Mouse (Mus musculus) thymus, postnatal 0 days (tissue): ENCODE data around the gene Dhdds. TPM values are rescaled to one million over a fixed set of nuclear protein-coding genes. Genes with fewer than 3 reads are reported as not detected.

Experiments used
- DNase-seq: peaks from one replicate; pipeline ENCODE4 v3.0.0-alpha.2; 2015; ENCODE audit warnings: low spot score
- polyA plus RNA-seq: library from polyadenylated mRNA; unstranded; fragments of >200 nt; fragmentation: Nextera tagmentation; extraction: Ambion mirVana; gene quantifications from 2 replicates; pipeline ENCODE4 v1.2.1, GENCODE M21; 2015

The Dhdds gene
- 26.2 and 29.8 TPM in 2 replicates for polyA plus RNA-seq

DNA sequence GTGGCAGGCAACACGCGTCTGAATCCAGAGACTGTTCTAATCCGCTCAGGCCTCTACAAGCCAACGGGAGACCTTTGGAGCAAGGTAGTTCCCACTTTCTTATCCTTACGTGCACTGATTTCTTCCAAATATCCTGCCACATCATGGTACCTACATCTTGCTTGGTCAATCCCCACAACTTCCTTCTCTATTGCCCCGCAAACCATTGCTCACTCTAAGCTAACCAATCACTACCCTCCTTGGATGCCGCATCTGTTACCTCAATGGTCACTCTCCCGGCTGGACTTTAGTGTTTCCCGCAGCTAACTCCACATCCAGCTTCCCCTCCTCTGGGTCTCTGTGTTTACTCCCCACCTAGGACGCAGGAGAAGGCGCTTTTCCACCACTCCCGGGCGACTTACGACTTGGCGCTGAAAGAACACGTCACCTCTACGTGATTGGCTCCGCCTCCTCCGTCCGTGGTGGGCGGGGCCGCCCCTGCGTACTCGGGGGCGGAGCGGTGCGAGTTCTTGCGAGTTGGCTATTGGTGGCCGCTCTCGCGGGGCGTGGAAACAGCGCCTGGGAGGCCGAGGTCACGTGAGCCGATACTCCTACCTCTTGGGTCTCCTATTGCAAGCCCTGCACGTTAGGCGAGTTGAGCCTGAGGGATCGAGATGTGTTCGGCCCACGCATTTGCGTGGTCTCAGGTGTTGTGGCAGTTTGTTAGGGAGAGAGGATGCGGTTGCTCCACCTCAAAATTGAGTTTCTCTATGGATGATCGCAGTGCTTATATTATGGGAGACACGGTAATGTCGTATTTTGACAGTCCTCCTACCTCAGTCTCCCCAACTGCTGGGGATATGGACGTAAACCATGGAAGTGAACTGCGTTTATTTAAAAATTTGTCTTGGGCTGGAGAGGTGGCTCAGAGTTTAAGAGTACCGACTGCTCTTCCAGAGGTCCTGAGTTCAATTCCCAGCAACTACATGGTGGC is at the start of gene Dhdds:
TSS of gene Dhdds (minus strand) at position 453 of the 973 bp plus-strand sequence.
- DNase-seq, result peak; percentile 98

DNA sequence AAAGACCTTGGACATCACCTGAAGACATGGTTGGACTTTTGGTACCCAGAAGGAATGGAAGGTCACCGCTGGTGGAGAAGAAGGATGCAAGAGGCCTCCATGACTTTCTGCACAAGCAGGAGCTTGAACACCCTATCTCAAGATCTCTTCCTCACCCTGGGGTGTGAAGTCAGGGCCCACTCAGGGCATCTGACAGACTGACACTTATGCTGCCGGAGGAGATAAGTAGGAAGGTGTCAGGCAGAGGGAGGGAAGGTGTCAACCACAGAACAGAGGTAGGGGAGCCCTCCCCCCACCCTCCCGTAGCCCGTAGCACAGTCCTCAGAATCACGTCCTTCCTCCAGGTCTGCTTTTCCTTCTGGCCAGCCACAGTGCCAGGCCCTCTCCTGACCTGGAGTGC is 46.9 kb upstream of the Dhdds start:
- DNase-seq, result no peak

DNA sequence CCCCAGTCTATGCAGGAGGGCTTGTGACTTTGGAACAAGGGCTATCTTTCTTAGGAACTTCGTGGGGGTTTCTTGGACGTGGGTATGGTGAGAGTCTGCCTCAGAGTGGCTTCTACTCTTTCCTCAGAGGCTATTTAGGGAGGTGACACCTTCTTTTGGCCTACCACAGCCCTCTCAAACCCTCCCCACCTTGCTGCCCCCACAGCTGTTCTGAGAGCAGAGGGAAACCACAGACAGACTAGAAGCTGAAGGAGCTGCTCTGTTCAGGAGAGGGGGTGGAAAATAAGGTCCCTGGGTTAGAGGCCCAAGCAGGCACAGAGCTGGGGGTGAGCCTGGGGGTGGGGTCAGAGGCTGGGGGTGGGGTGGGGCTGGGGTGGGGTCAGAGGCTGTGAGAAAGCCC is 42.3 kb upstream of the Dhdds start:
- DNase-seq, result peak; percentile 48

DNA sequence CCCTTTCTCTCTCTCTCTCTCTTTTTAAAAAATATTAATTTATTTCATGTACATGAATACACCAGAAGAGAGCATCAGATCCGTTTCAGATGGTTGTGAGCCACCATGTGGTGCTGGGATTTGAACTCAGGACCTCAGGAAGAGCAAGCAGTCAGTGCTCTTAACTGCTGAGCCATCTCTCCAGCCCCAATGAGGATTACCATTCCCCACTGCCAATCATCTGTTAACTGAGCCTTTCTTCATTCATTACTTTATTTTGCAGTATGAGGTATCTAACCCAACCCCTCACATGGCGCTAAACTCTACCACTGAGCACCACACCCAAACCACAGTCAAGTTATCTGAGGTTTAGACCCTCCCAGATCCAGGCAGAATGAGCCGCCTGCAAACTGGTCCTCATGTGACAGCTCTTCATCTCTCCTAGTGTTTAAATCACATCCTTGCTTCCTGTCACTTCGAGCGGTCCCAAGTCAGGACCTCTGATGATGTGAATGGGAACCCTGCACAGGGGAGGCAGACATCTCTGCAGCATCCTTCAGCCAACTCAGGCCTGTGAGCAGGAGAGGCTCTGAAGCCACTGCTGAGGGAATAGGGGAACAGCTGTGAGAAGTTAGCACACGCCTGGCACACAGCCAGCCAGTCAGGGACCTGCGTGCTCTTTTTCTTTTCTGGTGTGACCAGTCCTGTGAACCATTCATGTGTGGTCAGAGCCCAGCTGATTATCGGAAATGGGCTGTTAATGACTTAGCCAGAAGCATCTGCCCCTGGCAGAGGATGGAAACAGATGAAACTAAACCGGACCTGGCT is 40.8 kb upstream of the Dhdds start:
- peak; percentile 12 for DNase-seq

DNA sequence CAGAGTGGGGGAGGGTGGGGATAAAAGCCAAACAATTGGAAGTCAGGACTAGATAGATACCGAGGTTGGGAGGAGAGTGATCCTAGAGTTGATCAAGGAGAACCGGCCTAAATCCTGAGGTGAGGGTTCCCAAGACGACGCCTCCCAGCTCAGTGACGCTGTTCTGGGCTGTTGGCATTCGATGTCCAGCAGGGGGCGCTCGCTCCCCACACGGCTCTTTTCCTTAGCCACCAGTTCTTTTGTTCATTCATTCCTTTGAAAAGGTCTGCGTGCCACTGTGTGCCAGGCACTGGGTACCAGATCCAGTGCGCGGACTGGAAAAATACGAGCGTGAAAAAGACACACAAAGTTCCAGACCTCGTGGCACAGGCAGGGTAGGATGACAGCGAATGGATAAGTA is 35.2 kb upstream of the Dhdds start:
- peak; percentile 82 for DNase-seq

DNA sequence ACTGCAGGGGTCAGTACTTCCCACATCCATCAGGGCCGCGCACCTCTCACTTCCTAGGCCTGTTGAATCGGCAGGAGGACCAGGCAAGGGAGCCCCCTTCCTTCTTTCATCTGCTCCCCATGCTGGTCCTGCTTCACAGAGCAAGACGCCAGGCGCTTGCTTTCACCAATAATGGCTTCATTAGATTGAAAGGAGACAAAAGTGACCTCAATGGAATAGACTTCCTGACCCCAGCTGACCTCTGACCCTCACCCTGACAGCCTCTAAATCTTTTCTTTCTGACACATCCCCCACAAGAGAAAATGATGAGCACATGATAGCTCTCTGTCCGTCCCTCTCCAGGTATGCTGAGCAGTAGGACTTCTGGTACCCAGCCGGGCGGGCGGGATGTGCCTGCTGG is 25.1 kb upstream of the Dhdds start:
- no peak for DNase-seq

DNA sequence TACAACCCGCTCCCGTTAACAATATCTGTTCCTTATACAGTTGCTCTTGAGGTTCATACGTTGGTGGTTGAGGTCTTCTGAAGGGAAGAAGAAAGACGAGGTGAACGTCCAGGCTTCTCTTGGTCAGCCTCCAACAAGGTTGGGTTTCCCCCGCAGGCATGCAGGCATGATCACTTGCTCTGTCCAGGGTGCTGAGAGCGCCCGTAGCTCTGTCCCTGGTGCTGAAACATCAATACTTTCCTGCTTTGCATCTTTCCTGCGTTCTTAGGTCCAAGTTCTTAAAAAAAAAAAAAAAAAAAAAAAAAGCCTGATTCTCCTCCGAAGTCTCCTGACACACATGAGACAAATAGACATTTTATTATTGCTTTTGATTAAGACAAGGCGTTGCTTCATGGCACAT is 19.9 kb upstream of the Dhdds start:
- peak; percentile 69 for DNase-seq

DNA sequence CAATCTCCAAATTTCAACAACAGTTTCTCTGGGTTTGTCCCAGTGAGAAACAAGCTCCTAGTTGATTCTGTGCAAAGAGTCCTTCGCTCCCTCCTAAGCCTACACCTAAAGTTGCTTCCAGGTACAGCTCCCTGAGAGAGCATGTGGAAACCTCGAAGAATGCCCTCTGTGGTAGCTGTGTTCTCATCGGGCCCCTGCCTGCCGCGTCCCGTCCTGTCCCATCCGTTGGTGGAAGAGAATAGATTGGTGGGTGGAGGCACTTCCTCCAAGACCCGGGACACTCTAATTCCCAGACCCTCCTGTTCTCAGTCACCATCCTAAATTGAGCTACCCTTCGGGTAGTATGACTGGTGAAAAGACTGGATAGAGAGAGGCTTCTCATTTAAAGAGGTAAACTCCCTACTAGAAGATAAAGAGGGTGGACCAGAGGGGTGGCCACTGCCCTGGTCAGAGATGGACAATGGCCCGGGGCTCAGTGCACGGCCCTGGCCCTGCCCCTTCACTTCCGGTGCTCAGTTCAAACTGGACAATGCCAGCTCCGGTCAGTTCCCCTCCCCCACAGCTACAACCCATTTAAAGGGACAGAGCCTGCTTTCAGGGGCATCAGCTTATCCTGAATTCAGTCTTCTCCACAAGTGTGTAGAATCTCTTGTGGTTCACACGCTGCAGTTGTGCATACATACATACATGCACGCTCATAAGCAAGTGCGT is 19.1 kb upstream of the Dhdds start:
- no peak for DNase-seq

DNA sequence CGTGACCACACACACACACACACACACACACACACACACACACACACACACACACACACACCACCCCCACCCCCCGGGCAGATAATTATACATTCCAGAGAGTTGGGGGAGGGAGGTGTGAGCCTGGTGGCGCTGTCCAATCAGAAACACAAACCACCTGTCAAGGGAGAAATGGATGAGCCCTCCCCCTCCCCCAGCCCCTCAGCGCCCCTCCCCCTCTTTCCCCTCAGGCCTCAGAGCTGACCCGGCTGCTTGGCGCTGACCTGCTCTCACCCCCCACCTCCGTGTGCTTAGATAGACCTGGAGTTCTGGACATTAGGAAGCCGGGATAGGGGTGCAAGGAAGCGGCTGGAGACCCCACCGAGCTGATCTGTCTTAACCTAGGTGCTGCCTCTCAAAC is 18.5 kb upstream of the Dhdds start:
- no peak for DNase-seq

DNA sequence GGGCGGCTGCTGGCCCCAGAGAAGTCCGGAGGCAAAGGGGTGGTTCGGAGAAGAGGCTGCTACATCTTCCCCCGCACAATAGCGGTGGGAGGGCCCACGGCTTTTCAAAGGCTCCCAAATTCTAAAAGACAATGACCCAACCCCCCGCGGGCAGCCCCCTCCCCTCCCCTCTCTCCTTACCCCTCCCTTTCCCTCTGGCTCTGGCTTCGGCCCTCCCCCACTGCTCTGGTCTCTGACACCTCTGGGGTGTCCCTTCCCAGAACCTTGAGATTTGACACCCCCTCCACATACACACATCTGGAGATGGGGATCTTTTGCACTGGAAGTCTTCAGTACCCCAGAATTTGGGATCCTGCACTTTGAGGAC is 18.0 kb upstream of the Dhdds start, which contains the start of gene Lin28a:
TSS of gene Lin28a (minus strand) at position 63 of the 367 bp plus-strand sequence.
- no peak for DNase-seq

DNA sequence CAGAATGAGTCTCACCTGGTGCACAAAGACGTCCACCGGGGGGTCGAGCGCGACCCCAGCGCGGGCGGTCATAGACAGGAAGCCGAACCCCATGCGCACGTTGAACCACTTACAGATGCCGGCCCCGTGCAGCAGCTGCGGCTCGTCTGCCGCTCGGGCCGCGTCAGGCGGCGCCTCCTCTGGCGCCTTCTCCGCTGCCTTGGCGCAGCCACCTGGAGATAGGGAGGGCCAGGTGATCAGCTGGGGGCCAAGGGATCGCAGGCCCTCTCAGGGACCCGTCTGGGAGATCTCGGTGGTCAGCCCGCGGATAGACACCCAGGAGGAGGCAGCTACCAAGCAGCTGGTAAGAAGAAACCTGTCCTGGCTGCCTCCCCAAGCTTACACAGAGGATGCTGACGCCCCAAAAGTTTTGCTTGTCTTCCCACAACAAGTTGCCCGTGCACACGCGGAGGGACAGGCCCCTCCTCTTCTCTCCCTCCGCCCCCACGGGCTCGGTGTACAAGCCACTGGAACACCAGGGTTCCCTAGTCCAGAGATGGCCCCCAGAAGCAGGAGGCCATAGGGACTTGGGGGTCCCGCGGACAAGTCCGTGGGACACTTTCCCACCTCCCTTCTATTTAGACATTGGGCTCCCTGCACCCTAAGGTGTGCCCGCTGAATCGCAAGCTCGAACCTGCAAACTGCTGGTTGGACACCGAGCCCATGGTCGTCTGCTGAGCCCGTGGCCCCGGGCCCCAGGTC is 17.5 kb upstream of the Dhdds start:
- DNase-seq, result no peak

DNA sequence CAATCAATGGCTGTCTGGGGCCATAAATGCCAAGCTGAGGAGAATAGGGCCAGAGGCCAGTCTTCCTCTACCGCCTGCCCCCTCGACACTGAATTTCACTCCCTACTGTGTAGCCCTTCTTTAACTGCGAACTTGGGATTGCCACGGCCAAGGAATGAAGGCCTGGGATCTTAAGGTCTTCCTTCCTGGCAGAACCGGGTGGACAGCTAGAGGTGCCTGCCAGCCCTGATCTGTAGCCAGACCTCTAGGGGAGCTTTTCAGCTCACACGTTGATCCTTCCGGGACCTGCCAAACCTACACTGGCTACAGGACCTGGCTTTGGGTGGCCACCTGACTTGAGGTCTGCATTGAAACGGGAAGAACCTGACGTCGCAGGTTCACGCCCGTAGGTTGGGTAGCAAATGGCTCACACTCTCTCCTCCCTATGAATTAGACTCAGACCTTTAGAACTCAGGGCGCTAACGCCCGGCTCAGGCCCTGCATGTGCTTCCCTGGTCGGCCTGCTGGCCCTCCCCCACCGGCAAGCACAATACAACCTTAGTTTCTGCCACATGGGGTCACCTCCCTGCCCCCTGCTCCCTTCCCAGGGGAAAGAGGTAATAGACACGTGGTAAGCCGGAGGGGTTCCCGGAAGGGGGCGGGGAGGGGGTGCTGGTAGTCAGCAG is 16.6 kb upstream of the Dhdds start:
- DNase-seq, result no peak

DNA sequence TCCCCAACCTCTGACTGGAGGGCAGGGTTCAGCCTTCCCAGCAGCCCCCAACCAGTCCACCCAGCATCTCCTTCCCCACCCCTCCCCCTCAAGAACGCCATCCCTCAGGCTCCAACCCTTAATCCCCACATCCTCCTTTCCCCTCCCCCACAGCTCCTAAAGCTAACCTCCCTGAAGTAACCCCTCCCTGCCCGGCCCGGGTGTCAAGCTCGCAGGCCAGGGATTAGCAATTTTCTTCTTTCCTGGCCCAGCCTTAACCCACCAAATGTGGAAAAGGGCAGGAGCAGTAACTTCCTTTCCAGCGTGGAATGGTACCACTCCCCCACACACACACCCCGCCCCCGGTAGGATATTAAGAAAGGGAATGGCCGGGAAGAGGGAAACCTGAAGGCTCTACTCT is 16.0 kb upstream of the Dhdds start:
- no peak for DNase-seq

DNA sequence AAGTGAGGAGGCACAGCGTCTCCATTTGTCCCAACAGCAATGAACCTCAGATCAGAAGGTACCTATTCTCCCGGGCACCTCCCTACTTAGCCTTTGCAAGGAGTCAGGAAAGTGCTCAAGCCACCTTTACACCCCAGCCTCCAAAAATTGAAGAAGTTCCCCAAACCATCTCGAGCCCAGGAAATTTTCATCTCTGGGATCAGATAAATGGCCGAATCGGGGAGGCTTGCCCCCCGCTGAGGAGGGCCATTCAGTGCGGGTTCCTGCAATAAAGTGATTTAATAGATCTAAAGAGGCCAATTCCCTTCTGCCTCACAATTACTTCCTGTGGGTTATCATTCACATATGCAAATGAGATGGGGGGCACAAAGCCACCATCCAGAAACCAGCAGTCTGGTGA is 15.5 kb upstream of the Dhdds start:
- DNase-seq, result no peak

DNA sequence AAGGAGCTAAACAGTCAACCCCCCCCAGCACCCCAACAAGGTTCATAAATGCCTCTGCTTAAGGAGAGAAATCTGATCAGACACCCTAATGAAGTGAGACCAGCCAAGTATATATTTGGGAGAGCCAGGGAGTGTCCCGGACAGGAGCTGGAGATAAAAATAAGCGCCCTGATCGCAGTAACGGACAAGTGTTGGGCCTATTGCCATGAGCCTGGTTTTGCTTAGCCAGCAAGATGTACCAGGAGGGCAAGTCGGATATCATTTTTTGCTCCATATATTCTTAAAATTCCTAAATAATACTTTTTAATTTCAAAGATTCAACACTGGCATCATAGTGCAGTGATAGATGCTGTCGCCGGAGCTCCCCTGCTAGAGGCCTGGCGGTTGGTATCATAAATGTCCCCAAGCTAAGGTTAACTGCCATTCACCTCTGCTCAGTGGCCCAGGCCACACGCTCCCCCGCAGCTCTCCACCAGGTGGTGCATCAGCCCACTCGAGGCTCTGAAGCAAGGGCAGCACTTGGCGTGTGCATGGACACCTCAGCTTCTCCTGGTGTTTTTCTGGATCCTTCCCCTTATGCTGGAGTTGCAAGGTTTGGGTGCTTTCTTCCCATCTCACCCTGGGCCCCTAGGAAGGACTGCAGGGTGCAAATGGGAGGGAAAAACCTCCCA is 12.3 kb upstream of the Dhdds start:
- DNase-seq, result peak; percentile 27

DNA sequence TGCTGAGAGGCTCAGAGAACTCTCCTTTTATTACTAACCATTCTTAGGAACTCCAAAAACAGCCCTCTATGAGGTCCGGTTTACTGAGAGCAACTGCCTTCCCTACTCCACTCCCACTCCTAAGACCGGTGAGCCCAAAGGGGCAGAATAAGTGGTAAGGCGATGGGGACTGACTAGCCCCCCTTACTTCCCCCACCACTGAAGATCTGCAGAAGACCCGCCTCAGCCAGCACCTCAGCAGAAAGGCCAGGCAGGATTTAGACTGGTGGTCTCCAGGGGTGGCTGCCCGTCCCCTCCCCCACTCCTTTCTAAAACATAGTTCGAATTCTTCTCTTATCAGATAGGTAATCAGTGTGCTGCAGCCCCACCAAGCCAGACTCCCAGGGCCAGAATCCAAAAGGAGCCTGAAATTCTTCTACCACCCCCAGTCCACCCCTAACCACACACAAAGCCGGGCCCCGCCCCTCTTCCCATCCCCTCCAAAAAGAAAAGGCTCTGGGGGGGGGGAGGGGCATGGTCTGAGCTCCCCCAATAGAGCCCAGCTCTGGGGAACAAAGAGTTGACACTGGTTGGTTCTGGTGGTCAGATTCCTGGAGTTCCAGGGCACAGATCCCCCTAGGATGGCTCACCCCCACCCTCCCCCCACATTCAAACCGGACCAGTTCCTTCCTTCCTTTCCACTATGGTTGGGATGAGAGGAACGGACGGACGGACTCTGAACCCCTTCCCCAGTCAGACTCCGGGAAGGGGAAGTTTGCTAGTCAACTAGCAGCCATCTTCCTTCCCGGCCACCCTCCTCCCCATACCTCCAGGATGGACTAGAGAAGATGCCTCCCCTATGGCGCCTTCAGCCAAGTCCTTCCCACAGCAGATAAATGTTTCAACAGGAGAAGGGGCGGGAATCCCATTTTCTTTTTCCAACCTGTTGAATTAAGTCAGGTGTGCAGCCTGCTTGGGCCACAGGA is 11.0 kb upstream of the Dhdds start:
- DNase-seq, result no peak

DNA sequence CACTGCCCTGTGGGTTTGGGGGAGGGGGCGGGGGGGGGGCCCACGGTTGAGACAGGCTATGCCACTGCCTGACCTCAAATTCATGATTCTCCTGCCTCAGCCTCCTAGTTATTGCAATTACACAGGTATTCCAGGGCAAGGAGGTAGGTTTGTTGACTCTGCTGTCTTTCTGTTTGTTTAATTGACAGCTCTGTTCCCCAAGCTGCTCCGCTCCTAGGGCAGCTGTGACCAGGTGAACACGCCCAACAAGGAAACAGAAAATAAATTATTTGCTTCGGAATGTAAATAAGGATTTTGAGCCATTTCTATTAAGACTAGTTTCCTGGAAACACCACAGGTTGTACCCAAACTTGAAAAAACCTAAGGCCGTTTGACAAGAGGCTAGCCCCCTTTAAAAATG is 9.0 kb upstream of the Dhdds start:
- DNase-seq, result no peak

DNA sequence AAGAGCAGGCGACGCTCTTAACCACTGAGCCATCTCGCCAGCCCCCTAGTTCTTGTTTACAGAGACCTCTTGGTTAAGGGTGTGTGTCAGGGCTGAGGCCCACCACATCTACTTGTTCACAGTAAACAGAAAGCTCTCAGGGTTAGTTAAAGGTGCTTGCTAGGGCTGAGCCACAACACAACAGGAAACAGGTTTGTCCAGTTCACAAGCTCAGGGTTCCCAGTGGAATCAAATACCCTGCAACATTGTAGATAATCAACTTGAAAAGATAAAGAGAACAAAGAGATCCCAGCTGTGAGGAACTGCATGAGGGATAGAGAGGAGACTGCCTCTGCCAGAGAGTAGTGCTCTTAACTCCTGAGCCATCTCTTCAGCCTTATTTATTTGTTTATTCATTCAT is 6.1 kb upstream of the Dhdds start:
- no peak for DNase-seq
